Comparison of ENCODE assay signal across 8 mouse cellular contexts in the genomic region with DNA sequence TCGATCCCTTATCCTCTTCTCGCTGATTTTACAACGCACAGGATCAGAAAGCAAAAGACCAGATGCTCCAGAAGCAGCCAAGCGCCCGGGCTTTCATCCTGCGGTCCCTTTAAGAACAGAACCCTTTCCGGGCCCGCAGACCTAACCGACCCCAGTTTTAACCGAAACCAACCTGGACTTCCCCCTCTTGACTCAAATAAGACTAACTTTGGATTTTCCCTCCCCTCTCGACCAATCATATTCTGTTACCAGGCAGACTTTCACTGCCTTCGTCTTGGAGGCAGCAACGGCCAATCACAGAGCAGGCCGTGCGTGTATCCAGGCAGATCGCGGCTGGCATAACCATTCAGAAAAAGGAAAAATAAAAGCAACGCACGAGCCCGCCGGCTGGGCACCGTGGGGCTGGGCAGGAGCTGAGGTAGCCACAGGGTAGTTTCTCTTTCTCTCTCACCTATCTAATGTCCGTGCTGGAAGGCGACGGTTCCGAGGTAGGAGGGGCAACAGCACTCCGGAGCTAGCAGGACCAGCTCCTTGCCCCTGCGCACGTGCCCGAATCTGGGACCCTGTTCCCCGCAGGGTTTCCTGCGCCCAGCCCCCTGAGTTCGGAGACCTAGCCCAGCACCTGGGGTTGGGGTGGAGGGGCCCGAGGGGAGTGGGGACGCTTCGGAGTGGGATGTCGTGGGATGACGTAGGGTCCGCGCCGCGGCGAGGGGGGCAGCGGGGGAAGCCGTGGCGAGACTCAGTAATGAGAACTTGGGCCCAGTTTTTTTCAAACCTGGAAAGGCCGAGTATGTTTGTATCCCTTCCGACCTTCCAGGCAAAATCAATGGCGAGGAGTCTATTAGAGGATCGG. TPM values are rescaled to one million over a fixed set of nuclear protein-coding genes. Genes with fewer than 3 reads are reported as not detected.
DNase-seq lines count a peak whose midpoint lies in the region; ATAC-seq and TF ChIP-seq lines count a peak whose summit lies in the region.

A gene (plus strand): TSS at position 312 of the 853 bp plus-strand sequence.

- under 1% methylated on average over 50 of the region's 50 CpGs for WGBS in heart, embryonic 11.5 days (ENCODE audit: insufficient replicate concordance)
- WGBS in kidney, embryonic 16.5 days: under 1% methylated on average over 50 of the region's 50 CpGs
- under 1% methylated on average over 50 of the region's 50 CpGs for WGBS in liver, adult 2 months

- H3ac ChIP-seq in C2C12 (ENCODE audit: control insufficient read depth, insufficient read length, low read depth) (peak within 1 kb of the TSS; percentile 53), myocyte (ENCODE audit: control insufficient read depth, insufficient read length) (peak within 1 kb of the TSS; percentile 21)

- no peaks in the 10 kb centered on the region for H3K27me3 ChIP-seq in C2C12 (ENCODE audit: control insufficient read depth, insufficient read depth, insufficient read length)
- no peaks in the 10 kb centered on the region for H3K27me3 ChIP-seq in erythroblast, embryonic 14.5 days (ENCODE audit: control insufficient read depth)
- no peaks in the 10 kb centered on the region for H3K27me3 ChIP-seq in heart, embryonic 11.5 days (ENCODE audit: control insufficient read depth, insufficient read depth, low read length)
- no peaks in the 10 kb centered on the region for H3K27me3 ChIP-seq in kidney, embryonic 16.5 days (ENCODE audit: insufficient read depth, low read length)
- no peaks in the 10 kb centered on the region for H3K27me3 ChIP-seq in liver, adult 2 months (ENCODE audit: control insufficient read depth, insufficient read depth, low read length)
- H3K27me3 ChIP-seq in myocyte (ENCODE audit: control insufficient read depth, insufficient read depth, insufficient read length): no peaks in the 10 kb centered on the region
- no peaks in the 10 kb centered on the region for H3K27me3 ChIP-seq in splenic B cell, adult 2 months (ENCODE audit: control insufficient read depth, insufficient read depth, low read length, poor library complexity, severe bottlenecking)

- peak; percentile 35; the same call in 1 of the 2 replicates for TF ChIP-seq POLR2A in brain, embryonic 14.5 days (IDR thresholded peaks at IDR 0.05; ENCODE audit: borderline replicate concordance, extremely low read depth, insufficient read depth, insufficient read length, poor library complexity, severe bottlenecking)
- TF ChIP-seq POLR2A in liver, adult 2 months (IDR thresholded peaks at IDR 0.05; ENCODE audit: extremely low read depth, insufficient read depth, low read length): 0 out of 2 replicates have a peak, but pooled peaks have one; percentile 48
- TF ChIP-seq POLR2A in myocyte (IDR thresholded peaks at IDR 0.05; ENCODE audit: insufficient read length, low read depth): peak; percentile 49

- no peaks in the 10 kb centered on the region for H3K9me3 ChIP-seq in erythroblast, embryonic 14.5 days (ENCODE audit: control insufficient read depth, low read length)
- H3K9me3 ChIP-seq in heart, embryonic 11.5 days (replicated peaks; ENCODE audit: control insufficient read depth, low read length): no peaks in the 10 kb centered on the region
- H3K9me3 ChIP-seq in kidney, embryonic 16.5 days (ENCODE audit: low read length): no peaks in the 10 kb centered on the region

- no peak for TF ChIP-seq CTCF in C2C12 (IDR thresholded peaks at IDR 0.05; ENCODE audit: control insufficient read depth, insufficient read depth, insufficient read length)
- no peak for TF ChIP-seq CTCF in brain, embryonic 14.5 days (IDR thresholded peaks at IDR 0.05; ENCODE audit: borderline replicate concordance, extremely low read depth, insufficient read depth, insufficient read length)
- no peak for TF ChIP-seq CTCF in liver, adult 2 months (IDR thresholded peaks at IDR 0.05; ENCODE audit: low read depth, low read length)

- H3K4me3 ChIP-seq in C2C12 (ENCODE audit: insufficient read depth, poor library complexity, severe bottlenecking) (peak within 1 kb of the TSS; percentile 74), myocyte (peak within 1 kb of the TSS; percentile 65)
- H3K4me3 ChIP-seq in erythroblast, embryonic 14.5 days (replicated peaks): peak within 1 kb of the TSS; percentile 83
- H3K4me3 ChIP-seq in heart, embryonic 11.5 days (ENCODE audit: low read depth, low read length): peak within 1 kb of the TSS; percentile 67
- peak within 1 kb of the TSS; percentile 93 for H3K4me3 ChIP-seq in kidney, embryonic 16.5 days (ENCODE audit: low read length)
- peak within 1 kb of the TSS; percentile 80 for H3K4me3 ChIP-seq in liver, adult 2 months (ENCODE audit: insufficient read depth, low read depth, low read length)

- peak; percentile 99 for DNase-seq in brain, embryonic 14.5 days (ENCODE audit: low read depth)
- peak; percentile 99 for DNase-seq in liver, adult 2 months (ENCODE audit: extremely low read depth, low read depth, low spot score)
- peak; percentile 99 for DNase-seq in splenic B cell, adult 2 months (ENCODE audit: low read depth, low spot score)

- H3K36me3 ChIP-seq in C2C12 (ENCODE audit: control insufficient read depth, insufficient read depth): peaks cover 7% of the 10 kb centered on the region
- H3K36me3 ChIP-seq in erythroblast, embryonic 14.5 days (ENCODE audit: control insufficient read depth): peaks cover 21% of the 10 kb centered on the region
- peaks cover 18% of the 10 kb centered on the region for H3K36me3 ChIP-seq in heart, embryonic 11.5 days (ENCODE audit: control insufficient read depth, insufficient read depth, low read length)
- peaks cover 36% of the 10 kb centered on the region for H3K36me3 ChIP-seq in kidney, embryonic 16.5 days (ENCODE audit: insufficient read depth, low read length)
- H3K36me3 ChIP-seq in liver, adult 2 months (ENCODE audit: control insufficient read depth, insufficient read depth, low read length): peaks cover 17% of the 10 kb centered on the region
- H3K36me3 ChIP-seq in myocyte (ENCODE audit: control insufficient read depth, insufficient read depth): no peaks in the 10 kb centered on the region
- peaks cover 15% of the 10 kb centered on the region for H3K36me3 ChIP-seq in splenic B cell, adult 2 months (ENCODE audit: control insufficient read depth, insufficient read depth, low read length, poor library complexity, severe bottlenecking)

- H3K4me1 ChIP-seq in erythroblast, embryonic 14.5 days (ENCODE audit: control insufficient read depth): peaks cover 35% of the 10 kb centered on the region
- H3K4me1 ChIP-seq in heart, embryonic 11.5 days (ENCODE audit: control insufficient read depth, insufficient read depth, low read length): peaks cover 12% of the 10 kb centered on the region
- H3K4me1 ChIP-seq in kidney, embryonic 16.5 days (ENCODE audit: insufficient read depth, low read length): peaks cover 23% of the 10 kb centered on the region
- peaks cover 10% of the 10 kb centered on the region for H3K4me1 ChIP-seq in liver, adult 2 months (ENCODE audit: control insufficient read depth, insufficient read depth, low read length)

- H3K79me3 ChIP-seq in C2C12 (ENCODE audit: low read depth): no peaks in the 10 kb centered on the region

- peak within 1 kb of the TSS; percentile 72 for H3K4me2 ChIP-seq in heart, embryonic 11.5 days
- H3K4me2 ChIP-seq in kidney, embryonic 16.5 days (replicated peaks; ENCODE audit: low read depth, low read length): peak within 1 kb of the TSS; percentile 67
- H3K4me2 ChIP-seq in myocyte (ENCODE audit: low read depth): peak within 1 kb of the TSS; percentile 81

- ATAC-seq in heart, embryonic 11.5 days (replicated peaks; ENCODE audit: insufficient number of reproducible peaks, low FRiP score, low TSS enrichment): peak; percentile 93
- ATAC-seq in kidney, embryonic 16.5 days (ENCODE audit: low FRiP score, low TSS enrichment): peak; percentile 98

- peak within 1 kb of the TSS; percentile 73 for H3K27ac ChIP-seq in heart, embryonic 11.5 days (ENCODE audit: low read depth, low read length)
- peak within 1 kb of the TSS; percentile 95 for H3K27ac ChIP-seq in kidney, embryonic 16.5 days (ENCODE audit: low read length)
- H3K27ac ChIP-seq in liver, adult 2 months (replicated peaks; ENCODE audit: insufficient read depth, low read depth, low read length): peak within 1 kb of the TSS; percentile 74

- H3K79me2 ChIP-seq in C2C12 (ENCODE audit: control insufficient read depth, insufficient read depth) (no peaks in the 10 kb centered on the region), myocyte (ENCODE audit: control insufficient read depth, insufficient read depth) (no peaks in the 10 kb centered on the region)
- H3K79me2 ChIP-seq in liver, adult 2 months (ENCODE audit: control insufficient read depth, insufficient read depth, low read length): no peaks in the 10 kb centered on the region; the same call in 1 of the 2 replicates

- H3K9ac ChIP-seq in heart, embryonic 11.5 days (ENCODE audit: low read depth, low read length): peak within 1 kb of the TSS; percentile 84
- peak within 1 kb of the TSS; percentile 94 for H3K9ac ChIP-seq in kidney, embryonic 16.5 days (replicated peaks; ENCODE audit: low read length)
- H3K9ac ChIP-seq in liver, adult 2 months (ENCODE audit: low read depth, low read length): peak within 1 kb of the TSS; percentile 86

TF ChIP-seq in C2C12, 6 proteins besides CTCF, POLR2A, EP300 and RAD21:
- peak; percentile 80 for TF ChIP-seq MAX (IDR thresholded peaks at IDR 0.05)
- TF ChIP-seq USF1 (IDR thresholded peaks at IDR 0.05; ENCODE audit: low read depth): no peak
TF ChIP-seq in C2C12: peak in this region for 1.

TF ChIP-seq in myocyte, 11 proteins besides CTCF, POLR2A, EP300 and RAD21 (continues in another document):
- TF ChIP-seq USF1 (IDR thresholded peaks at IDR 0.05; ENCODE audit: low read depth) (no peak), TCF3 (IDR thresholded peaks at IDR 0.05; ENCODE audit: insufficient read length, low read depth) (no peak), CEBPB (IDR thresholded peaks at IDR 0.05; ENCODE audit: insufficient read depth, poor library complexity, severe bottlenecking) (no peak), E2F4 (IDR thresholded peaks at IDR 0.05; ENCODE audit: insufficient read depth) (no peak), TCF12 (IDR thresholded peaks at IDR 0.05; ENCODE audit: insufficient read depth, poor library complexity, severe bottlenecking) (no peak), SRF (IDR thresholded peaks at IDR 0.05; ENCODE audit: control insufficient read depth, insufficient read length, low read depth) (no peak), REST (IDR thresholded peaks at IDR 0.05; ENCODE audit: insufficient read depth, insufficient read length) (no peak), MYOD1 (IDR thresholded peaks at IDR 0.05; ENCODE audit: control insufficient read depth in 1 of 3, insufficient read length in 2 of 3, low read depth in 2 of 3) (no peak)

RNA-seq across cellular contexts. Expression of the gene that starts here (rescaled TPM):
- polyA plus RNA-seq in C2C12 (2012; fragmentation: generic; extraction: Trizol): 3.0 TPM
- polyA plus RNA-seq in brain, embryonic 14.5 days (2012; rRNA removed): 26.1 and 29.6 TPM in 2 replicates
- polyA plus RNA-seq in erythroblast, embryonic 14.5 days (2012): not detected in 2 replicates
- 6.7 and 7.9 TPM in 2 replicates for polyA plus RNA-seq in heart, embryonic 11.5 days (2014; fragmentation: Nextera tagmentation; extraction: Ambion mirVana)
- polyA plus RNA-seq in kidney, embryonic 16.5 days (2015; fragmentation: Nextera tagmentation; extraction: Ambion mirVana): 10.0 and 10.5 TPM in 2 replicates
- total RNA-seq in liver, adult 2 months (2014; rRNA removed): 6.4 and 7.0 TPM in 2 replicates
- 6.0 and 7.1 TPM in 2 replicates for polyA plus RNA-seq in liver, adult 2 months (2012; rRNA removed)
- polyA plus RNA-seq in myocyte (2012; fragmentation: generic; extraction: Trizol): 3.5 TPM

Comparison
In these comparisons a context has a peak if more than half of its experiments do, and no peak if none do; other contexts are left out.
1. Peak in every context shown above with its lines: DNase-seq, ATAC-seq, H3K4me3 ChIP-seq and H3K27ac ChIP-seq.